Mouse (Mus musculus): ENCODE measurements around the gene Gm13030.
"Not testable (repeated sequence)": the region's sequence is repeated elsewhere in the genome, so short reads cannot be mapped to it uniquely, and the experiment has no call there.

Gene Gm13030

DNA sequence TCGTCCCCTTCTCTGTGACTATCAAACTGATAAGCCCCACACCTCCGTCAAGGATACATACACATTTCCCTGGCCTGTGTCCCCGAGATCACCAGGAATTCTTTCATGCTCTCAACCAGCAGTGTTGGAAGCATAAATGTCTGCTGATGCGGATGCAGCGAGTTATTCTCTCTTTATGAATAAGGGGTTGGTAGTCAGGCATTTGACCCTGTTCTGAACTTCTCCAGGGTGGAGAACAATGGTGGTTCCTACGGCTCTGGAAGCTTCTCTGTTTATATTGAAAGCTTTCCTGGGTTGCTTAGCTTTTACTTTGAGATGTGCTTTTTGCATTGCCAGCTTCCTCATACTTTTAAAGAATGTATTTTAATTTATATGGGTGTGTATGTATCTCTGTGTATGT lies at the start of gene Gm13030:
Gene Gm13030, minus strand, starts transcription at position 101 of the 400 bp plus-strand sequence.
- in situ Hi-C loops (cut with MseI, MboI): no loop called here

DNA sequence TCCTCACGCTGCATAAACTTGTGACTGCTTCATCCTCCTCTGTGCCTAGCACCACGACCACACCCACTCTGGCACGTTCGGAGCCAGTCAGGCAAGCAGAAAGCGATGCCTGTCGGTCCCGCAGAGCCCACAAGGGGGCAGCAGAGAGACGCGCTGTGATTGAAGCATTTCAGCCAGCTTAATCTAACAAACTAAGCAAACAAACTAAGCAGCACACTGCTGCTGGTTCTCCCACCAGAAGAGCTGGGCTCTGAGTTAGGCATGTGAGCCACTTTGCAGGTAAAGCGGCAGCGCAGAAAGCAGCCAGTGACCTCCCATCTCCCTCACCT lies 48.3 kb upstream of the Gm13030 start:
- in situ Hi-C loops (cut with MseI, MboI): loop anchor here (5.0 kb wide), 3 partner anchors 80 to 150 kb away; no protein-coding TSS in a partner anchor

DNA sequence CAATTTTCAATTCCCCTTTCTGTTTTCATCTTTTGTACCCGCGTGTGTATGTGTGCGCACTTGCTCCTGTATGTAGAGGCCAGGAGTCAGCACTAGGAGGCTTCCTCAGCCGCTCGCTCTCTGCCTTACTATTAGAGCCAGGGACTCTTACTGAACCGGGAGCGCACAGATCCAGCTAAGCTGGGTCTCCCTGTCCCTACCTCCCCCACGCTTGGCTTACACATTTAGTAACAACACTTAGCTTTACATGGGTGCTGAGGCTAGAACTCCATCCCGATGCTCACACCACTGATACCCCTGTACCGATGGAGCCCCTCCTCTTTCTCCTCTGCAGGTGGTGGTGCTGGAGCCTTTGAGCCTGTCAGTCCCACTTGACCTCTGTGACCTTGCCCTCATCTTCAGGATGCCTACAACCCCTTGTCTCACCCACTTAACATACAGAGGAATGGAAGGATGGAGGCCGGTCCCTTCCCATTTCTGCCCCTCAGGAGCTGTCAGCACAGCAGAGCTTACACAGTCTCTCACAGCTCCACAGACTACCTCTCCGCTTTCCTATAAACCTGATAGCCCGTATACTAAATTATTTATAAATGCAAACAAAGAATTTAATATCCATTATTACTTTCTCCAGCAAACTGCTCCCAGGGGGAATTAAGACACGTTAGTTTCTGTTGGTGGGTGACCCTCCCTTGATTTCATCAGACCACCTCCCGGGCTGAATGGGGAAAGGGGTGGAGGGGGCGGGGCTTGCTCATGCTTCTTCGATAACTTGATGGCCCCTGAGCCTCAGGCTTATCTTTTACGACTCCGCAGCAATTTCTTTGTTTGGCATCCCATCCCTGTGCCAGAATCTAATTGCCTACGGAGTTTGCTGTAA lies 47.7 kb upstream of the Gm13030 start:
- in situ Hi-C loops (cut with MseI, MboI): loop anchor here (5.0 kb wide), 3 partner anchors 81 to 151 kb away; no protein-coding TSS in a partner anchor

DNA sequence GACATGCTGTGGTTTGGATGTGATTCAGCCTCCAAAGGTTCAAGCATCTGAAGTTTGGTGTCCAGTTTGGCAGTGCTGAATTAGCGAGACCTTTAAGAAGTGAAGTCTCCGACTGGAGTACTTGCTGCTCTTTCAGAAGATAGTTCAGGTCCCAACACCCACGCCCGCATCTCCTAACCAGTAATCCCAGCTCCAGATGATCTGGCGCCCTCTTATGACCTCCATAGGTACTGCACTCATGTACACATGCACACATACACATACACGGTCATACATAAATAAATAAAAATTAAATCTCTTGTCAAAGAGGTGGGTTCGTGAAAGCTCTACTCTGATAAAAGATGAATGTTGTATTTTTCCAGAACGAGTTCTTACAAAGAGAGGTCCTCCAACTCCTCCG lies 43.5 kb upstream of the Gm13030 start:
- in situ Hi-C loops (cut with MseI, MboI): no loop called here

DNA sequence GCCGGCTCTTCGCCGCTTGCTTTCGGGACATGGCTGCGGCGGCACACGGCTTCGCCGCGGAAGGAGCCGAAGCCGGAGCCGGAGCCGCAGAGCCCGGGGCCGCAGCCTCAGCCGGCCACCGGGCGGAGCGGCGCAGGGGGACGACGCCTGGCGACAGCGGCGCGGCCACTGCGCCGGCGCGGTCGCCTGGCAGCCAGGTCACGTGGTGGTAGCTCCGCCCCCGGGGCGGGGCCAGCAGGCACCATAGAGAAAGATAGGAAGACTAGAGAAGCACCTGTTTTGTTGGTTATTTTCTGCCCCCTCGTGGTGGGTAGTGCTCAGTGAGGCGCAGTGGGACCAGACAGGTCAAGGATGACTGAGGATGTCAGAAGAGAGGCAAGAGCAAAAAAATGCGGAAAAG lies 40.0 kb upstream of the Gm13030 start, which contains the start of gene Otud3:
Gene Otud3, minus strand, starts transcription at position 149 of the 400 bp plus-strand sequence.
- in situ Hi-C loops (cut with MseI, MboI): no loop called here

DNA sequence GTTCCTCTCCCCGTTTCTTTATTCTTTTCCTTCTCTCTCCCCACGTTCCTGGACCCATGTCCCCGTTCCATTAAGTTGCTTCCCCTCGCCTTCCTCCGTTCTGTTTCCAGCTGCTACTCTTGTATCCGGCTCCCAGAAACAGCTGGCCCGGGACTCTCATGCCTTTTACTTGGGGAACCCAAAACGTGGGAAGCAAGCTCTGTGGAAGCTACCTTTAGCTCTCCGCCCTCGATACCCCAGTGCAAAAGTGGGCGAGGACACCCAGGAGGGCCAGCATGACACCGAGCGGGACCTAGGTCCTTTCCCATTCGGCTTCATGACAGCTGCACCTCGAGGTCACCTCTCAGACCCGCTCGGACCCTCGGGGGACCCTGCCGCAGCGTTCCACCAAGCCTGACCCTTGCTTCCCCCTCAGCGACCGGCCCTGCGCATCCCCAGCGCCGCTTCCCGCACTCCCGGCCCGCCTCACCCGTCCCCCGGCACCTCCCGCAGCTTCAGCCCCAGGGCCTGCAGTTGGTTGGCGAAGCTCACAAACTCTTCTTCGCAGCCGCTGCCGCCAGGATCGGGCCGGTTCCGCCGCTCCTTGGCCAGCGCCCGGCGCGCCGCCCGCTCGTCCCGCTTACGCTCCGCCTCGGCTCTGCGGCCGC lies 39.5 kb upstream of the Gm13030 start:
- in situ Hi-C loops (cut with MseI, MboI): no loop called here

DNA sequence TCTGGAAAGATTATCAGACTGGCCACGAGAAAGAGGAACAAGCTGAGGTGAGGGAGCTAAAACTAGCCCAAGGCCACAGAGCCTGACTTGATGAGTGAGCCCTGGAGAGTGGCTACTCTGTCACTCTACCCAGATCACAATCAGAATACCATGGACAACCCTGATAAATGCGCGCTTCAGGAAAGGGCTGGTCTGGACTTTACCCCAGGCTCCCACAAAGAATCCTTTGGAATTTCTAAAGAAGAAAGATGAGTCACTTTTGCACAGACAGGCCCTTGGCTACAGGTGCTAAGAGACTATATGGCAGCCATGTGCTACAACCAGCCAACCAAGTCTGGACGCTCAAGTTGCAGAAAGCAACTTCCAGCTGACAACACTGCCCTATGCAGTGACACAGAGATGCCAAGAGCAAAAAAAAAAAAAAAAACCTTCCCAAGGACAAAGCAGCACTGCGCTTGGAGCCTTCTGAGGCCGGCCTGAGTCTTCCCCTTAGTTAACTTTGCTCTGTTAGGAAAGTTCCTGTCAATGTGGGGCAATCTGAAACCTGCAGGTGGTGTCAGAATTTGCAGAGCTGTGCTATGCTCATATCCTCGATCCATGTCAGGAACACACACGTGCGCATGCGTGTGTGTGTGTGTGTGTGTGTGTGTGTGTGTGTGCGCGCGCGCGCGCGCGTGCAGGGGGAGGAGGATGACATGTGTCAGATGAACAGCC lies 32.0 kb upstream of the Gm13030 start:
- in situ Hi-C loops (cut with MseI, MboI): no loop called here

DNA sequence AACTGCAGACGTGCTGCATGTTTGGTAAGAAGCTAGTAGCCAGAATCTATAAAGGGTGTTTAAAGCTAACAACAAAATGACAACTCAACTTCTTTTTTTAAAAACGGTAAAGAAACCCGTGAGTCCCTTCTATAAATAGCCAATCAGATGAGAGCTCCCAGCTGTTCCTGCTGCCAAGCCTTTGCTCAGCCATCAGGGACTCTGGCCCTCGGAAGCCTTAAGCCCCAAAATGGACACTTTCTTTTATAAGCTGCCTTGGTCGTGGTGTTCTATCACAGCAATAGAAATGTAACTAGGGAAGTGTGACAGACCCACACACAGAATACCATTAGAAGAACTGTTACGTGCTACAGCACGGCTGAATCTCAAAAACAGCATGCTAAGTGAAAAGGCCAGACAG lies 25.6 kb upstream of the Gm13030 start:
- in situ Hi-C loops (cut with MseI, MboI): no loop called here

DNA sequence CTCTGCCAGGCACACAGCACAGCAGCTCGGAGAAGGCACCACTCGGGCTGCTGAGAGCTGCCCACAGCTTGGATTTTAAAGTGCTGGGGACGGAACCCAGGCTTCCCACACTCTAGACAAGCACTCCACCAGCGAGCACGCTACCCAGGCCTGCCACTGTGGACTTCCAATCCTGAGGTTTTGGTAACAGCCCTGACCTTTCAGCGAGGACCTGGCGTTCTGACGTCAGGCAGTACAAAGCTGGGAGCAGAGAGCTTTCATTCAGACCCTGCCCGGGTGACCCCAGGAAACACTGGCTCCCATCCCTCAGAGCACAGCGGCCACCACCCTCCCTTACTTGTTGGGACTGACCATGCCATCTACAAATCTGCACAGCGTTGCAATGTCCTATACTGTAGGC lies 20.0 kb upstream of the Gm13030 start:
- in situ Hi-C loops (cut with MseI, MboI): not testable (repeated sequence)

DNA sequence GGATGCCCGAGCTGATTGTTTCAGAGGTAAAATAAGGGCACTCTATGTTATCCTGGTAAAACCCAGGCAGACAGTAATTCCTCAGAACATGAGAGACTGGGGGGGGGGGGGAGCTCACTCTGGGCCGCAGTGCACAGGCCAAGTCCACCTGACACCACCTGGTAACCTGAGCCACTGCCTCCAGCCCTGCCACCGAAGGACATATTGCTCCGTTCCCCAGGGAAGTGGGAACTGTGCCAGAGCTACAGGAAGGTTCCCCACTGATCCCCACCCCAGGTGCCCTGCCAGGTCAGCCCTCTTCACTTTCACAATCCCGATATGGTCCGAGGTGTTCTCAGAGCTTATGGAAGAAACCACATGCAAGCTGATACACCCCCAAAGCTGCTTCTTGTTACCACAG lies 18.9 kb upstream of the Gm13030 start:
- in situ Hi-C loops (cut with MseI, MboI): no loop called here

DNA sequence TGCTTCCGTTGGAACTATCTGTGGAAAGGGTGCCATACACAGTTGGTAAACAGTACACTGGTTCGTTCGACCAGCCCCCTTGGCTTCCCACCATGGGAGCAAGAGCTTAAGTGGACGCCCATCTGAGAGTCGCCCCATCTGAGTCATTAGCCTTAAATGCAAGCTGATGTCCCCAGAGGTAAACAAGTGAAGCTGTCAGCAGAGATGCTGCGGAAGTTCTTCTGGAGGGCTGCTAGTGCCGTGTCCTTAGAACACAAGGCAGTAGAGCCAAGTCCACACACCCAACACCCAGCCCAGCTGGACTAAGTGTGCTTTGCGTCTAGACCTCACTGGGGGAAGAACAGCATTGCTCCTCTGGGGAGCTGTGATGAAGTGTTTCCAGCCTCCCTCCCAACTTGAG lies 15.9 kb upstream of the Gm13030 start:
- in situ Hi-C loops (cut with MseI, MboI): no loop called here

DNA sequence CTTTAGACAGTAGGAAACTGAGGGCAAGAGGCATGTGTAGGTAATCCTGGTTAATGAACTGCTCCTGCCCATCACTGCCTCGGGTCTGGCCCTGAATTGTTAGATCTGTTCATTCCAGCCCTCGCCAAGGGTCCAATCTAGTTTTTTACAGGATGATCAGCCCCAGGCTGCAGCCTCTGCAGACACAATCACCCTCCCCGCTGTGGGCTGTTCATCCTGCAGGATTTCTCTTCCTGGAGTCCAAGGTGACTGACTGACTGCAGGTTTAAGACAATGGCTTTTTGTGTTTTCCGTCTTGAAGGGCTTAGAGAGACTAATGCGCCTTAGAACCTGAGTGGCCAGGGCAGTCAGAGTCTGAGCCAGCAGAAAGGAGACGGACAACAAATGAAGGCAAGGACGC lies 15.4 kb upstream of the Gm13030 start:
- in situ Hi-C loops (cut with MseI, MboI): no loop called here

DNA sequence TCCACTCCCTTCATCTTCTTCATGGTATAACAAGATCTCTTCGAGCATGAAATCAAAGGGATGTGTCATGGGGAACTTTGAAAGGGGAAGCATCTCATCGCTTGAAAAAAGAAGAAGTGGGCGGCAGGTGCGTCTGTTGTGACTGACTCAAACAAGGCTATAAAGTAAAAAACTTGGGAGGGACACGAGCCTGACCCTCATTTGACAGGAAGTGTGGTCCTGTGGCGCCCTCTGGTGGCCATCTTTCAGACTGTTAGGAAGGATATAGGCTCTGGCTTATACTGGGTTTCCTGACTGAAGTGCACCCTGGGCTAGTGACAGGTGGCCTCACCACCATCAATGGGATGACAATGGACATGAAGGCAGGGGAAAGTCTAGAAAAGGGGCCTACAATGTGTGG lies 10.5 kb upstream of the Gm13030 start:
- in situ Hi-C loops (cut with MseI, MboI): no loop called here

DNA sequence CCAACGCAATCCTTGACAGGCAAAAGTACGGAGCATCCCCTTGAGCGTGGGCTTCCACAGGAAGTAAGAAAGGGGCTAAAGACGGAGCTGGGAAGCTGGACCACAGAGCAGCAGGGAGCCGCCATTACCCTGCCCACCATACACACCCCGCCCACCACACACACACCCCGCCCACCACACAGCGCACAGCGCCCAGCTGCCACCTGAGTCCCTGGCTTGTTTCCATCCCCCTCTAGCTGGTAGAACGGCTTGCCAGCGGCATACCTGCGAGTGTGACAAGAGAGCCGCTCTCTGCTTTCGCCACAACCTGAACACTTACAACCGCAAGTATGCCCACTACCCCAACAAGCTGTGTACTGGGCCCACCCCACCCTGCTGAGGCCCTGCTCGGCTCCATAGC lies 8.4 kb upstream of the Gm13030 start:
- in situ Hi-C loops (cut with MseI, MboI): no loop called here

DNA sequence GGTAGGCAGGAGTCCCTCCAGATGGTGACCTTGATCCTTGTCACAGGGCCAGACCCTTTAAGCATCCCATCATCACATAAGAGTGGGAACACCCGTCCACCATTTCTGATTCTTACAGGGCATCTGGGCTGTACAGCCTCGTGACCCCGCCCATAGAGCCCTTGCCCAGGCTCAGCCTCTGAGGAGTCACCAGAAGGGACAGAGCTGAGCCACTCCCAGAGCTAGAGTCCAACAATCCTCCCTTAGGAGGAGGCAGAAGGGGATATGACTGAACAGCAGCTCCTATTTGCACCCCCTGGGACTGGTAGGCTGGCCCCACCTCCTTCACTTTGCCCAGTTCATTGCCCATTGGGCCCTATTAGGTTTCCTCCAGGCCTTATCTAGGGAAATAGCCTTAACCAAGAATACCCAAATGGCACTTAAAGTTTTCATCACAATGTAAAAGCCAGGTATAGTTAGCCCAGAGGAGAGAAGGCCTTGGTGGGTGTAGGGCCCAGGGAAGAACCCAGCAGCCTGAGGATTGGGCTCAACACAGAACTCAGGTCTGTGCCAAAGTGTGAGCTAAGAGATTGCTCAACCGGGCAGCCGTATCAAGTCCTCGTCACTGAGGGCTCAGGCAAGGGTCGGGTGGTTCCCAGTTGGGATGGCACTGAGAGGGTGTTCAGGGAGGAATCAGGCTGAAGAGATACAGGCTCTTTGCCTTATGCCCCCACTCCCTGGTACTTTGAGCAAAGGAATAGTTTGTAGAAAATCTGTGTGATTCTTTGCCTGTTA lies 7.2 kb upstream of the Gm13030 start:
- in situ Hi-C loops (cut with MseI, MboI): no loop called here

DNA sequence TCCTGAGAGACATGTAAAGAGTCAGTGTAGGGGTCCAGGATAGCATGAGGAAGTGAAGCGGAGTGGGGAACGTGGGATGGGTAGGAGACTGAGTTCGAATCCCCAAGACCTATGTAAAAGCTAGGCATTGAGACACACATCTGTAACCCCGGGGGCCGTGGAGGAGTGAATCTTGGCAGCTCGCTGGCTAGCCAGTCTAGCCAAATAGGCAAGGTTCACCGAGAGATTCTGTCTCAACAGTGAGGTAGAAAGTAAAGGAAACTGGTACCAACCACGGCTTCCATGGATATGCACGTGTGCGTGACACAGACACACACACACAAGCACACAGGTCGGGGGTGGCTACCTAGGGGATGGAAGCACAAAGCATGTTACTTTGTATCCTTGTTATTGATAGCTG lies 6.0 kb upstream of the Gm13030 start:
- in situ Hi-C loops (cut with MseI, MboI): no loop called here

DNA sequence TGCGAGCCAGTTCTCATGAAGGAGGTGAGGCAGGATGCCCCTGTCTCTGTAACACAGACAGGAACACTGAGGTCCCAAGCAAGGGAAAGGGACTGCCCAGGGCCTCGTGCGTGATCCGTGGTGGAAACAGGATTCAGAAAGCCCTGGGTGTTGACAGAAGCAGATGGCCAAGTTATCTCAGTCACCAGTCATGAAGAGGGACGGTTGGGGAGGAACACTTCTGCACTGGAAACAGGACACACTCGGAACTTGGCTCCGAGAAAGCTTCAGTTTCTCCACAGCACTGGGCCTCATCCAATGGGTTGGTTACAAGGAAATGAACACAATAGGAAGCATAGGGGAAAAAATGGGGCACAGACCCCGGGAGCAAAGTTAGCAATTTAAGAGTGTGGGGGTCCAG lies 5.0 kb upstream of the Gm13030 start:
- in situ Hi-C loops (cut with MseI, MboI): no loop called here

DNA sequence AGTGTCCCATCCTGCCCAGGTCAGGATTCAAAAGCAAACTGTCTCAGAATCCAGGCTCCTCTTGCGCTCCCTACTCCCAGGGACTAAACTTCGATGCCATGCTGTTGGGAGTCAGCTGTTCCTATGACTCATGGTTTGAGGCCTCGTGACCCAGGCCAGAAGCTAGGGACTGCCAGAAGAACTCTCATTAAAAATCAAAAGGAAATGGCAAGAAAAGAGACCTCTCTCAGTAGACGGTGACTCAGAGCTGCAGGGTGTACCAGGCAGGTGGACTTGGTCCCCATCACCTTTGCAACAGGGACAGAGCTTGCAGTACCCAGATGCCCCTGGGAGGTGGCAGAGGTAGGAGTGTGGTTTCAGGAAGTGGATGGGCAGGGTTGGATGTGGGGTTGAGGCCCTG lies 4.0 kb upstream of the Gm13030 start, which contains the start of gene Pla2g2e:
Gene Pla2g2e, plus strand, starts transcription at position 212 of the 400 bp plus-strand sequence.
- in situ Hi-C loops (cut with MseI, MboI): no loop called here

DNA sequence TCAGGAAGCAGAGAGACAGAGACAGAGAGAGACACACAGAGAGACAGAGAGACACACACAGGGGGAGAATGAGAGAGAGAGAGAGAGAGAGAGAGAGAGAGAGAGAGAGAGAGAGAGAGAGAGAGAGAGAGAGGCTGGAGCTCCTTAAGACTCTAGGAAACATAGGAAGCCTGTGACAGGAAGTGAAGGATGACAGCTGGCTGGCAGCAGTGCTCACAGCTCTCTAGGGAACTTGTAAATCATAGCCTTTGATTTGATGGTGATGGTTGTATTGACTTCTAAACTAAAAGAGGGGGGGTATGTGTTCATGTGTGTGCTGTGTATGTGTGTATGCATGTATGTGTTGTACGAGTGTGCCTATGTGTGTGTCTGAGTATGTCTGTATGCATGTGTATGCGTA lies 2.2 kb upstream of the Gm13030 start:
- in situ Hi-C loops (cut with MseI, MboI): no loop called here

DNA sequence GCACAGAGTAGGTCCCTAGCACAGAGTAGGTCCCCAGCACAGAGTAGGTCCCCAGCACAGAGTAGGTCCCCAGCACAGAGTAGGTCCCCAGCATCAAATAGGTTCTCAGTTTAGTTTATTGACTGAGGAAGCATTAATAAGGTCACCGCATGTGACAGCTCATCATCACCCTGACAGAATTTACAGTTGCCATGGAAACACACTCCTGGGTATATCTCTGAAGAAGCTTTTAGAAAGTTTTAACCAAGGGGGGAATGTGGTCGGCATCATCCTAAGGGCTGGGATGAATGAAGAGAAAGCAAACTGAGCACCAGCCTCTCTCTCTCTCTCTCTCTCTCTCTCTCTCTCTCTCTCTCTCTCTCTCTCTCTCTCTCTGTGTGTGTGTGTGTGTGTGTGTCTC lies 1.5 kb upstream of the Gm13030 start:
- in situ Hi-C loops (cut with MseI, MboI): not testable (repeated sequence)

DNA sequence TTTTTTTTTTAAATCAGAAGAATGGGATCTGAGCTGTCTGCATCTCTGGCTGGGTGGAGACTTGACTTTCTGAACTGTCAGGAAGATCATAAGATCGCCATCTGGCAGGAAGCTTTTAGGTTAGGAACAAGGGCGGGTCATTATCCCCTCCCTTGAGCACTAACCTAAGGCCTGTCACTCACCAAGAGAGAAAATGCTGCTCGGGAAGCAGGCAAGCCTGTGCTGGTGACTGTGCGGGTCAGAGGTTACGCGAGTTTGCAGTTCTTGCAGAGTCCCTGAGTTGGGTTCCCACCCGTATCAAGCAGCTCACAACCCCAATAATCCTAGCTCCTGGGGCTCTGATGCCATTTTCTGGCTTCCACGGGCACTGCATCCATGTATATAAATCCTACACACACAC lies 5.1 kb downstream of the Gm13030 start:
- in situ Hi-C loops (cut with MseI, MboI): no loop called here

DNA sequence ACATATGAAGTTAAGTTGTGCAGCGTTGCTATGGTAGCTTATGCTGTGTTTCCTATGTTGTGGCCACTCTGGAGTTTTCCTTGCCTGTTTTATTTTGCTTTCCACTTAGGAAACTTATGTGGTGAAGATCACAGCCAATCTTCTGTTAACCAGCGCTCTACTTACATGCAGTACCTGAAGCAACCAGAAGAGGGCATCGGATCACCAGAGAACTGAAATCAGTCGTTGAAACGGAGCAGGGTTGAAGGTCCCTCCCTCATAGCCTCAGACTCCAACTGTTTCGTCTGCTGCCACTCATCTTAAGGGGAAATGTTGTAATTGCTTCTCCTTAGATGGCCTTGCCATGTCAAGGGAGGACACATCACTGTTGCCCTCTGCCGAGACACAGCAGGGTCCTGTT lies 7.4 kb downstream of the Gm13030 start:
- in situ Hi-C loops (cut with MseI, MboI): no loop called here
